Mouse (Mus musculus): Measurements from ENCODE around the gene Zfp473. TPM values are rescaled to one million over a fixed set of nuclear protein-coding genes. Genes with fewer than 3 reads are reported as not detected.

Zfp473 gene
- polyA plus RNA-seq, 1 experiment from 2014 or later, result 0.54 TPM

DNA sequence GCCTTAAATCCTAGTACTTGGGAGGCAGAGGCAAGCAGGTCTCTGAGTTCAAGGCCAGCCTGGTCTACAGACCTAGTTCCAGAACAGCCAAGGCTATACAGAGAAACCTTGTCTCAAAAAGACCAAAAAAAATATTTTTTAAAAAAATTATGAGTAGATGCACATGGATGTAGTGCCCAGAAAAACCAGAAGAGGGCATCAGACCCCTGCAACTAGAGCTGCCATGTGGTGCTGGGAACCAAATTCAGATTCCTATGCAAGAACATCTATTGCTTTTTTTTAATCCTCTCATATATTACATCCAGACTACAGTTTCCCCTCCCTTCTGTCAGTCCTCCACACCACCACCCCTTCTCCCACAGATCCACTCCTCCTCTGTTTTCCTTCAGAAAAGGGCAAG is 44.5 kb downstream of the Zfp473 start:
- H3K9ac ChIP-seq (ENCODE audit: low read length), result no peak overlapping the region
- no peaks in the 10 kb centered on the region for H3K4me1 ChIP-seq (ENCODE audit: control insufficient read depth, insufficient read depth, low read length)
- no peaks in the 10 kb centered on the region for H3K27me3 ChIP-seq (ENCODE audit: control insufficient read depth, insufficient read depth, low read length)
- H3K4me2 ChIP-seq (ENCODE audit: low read depth, low read length), result no peak overlapping the region
- H3K27ac ChIP-seq (ENCODE audit: low read length), result no peak overlapping the region
- no peaks in the 10 kb centered on the region for H3K36me3 ChIP-seq (ENCODE audit: control insufficient read depth, insufficient read depth)
- H3K9me3 ChIP-seq (replicated peaks; ENCODE audit: control insufficient read depth, low read length), result peaks cover 4% of the 10 kb centered on the region
- ATAC-seq (replicated peaks; ENCODE audit: extremely low read depth, insufficient read depth, low FRiP score), result no peak
- no peak overlapping the region for H3K4me3 ChIP-seq (ENCODE audit: low read length)

- ATAC-seq (replicated peaks; ENCODE audit: extremely low read depth, insufficient read depth, low FRiP score), result no peak
- H3K4me2 ChIP-seq (ENCODE audit: low read depth, low read length), result no peak overlapping the region
- no peak overlapping the region for H3K27ac ChIP-seq (ENCODE audit: low read length)
- no peaks in the 10 kb centered on the region for H3K36me3 ChIP-seq (ENCODE audit: control insufficient read depth, insufficient read depth)
- H3K9ac ChIP-seq (ENCODE audit: low read length), result no peak overlapping the region
- H3K4me1 ChIP-seq (ENCODE audit: control insufficient read depth, insufficient read depth, low read length), result no peaks in the 10 kb centered on the region
- no peak overlapping the region for H3K4me3 ChIP-seq (ENCODE audit: low read length)
- H3K9me3 ChIP-seq (replicated peaks; ENCODE audit: control insufficient read depth, low read length), result peaks cover 4% of the 10 kb centered on the region
- WGBS, result 82% methylated on average over 4 of the region's 4 CpGs
- H3K27me3 ChIP-seq (ENCODE audit: control insufficient read depth, insufficient read depth, low read length), result no peaks in the 10 kb centered on the region
Observed at GRCm38 (mm10) chr7:44705086-44705485, 45.8 kb downstream of the Zfp473 start.

- WGBS, result 53% methylated on average over 3 of the region's 3 CpGs
- no peak overlapping the region for H3K27ac ChIP-seq (ENCODE audit: low read length)
- H3K9me3 ChIP-seq (replicated peaks; ENCODE audit: control insufficient read depth, low read length), result peaks cover 4% of the 10 kb centered on the region
- no peaks in the 10 kb centered on the region for H3K4me1 ChIP-seq (ENCODE audit: control insufficient read depth, insufficient read depth, low read length)
- no peak for ATAC-seq (replicated peaks; ENCODE audit: extremely low read depth, insufficient read depth, low FRiP score)
- no peak overlapping the region for H3K4me3 ChIP-seq (ENCODE audit: low read length)
- H3K9ac ChIP-seq (ENCODE audit: low read length), result no peak overlapping the region
- H3K4me2 ChIP-seq (ENCODE audit: low read depth, low read length), result no peak overlapping the region
- H3K27me3 ChIP-seq (ENCODE audit: control insufficient read depth, insufficient read depth, low read length), result no peaks in the 10 kb centered on the region
- H3K36me3 ChIP-seq (ENCODE audit: control insufficient read depth, insufficient read depth), result no peaks in the 10 kb centered on the region
Observed at GRCm38 (mm10) chr7:44704363-44704762, 46.5 kb downstream of the Zfp473 start.

GRCm38 (mm10) chr7:44702985-44703384 is 47.9 kb downstream of the Zfp473 start:
- ATAC-seq (replicated peaks; ENCODE audit: extremely low read depth, insufficient read depth, low FRiP score), result no peak
- H3K27me3 ChIP-seq (ENCODE audit: control insufficient read depth, insufficient read depth, low read length), result no peaks in the 10 kb centered on the region
- no peaks in the 10 kb centered on the region for H3K36me3 ChIP-seq (ENCODE audit: control insufficient read depth, insufficient read depth)
- whole genome bisulfite sequencing, result 66% methylated on average over 8 of the region's 8 CpGs
- H3K9me3 ChIP-seq (replicated peaks; ENCODE audit: control insufficient read depth, low read length), result peaks cover 4% of the 10 kb centered on the region
- no peak overlapping the region for H3K4me2 ChIP-seq (ENCODE audit: low read depth, low read length)
- no peak overlapping the region for H3K9ac ChIP-seq (ENCODE audit: low read length)
- H3K27ac ChIP-seq (ENCODE audit: low read length), result no peak overlapping the region
- H3K4me1 ChIP-seq (ENCODE audit: control insufficient read depth, insufficient read depth, low read length), result no peaks in the 10 kb centered on the region
- no peak overlapping the region for H3K4me3 ChIP-seq (ENCODE audit: low read length)

GRCm38 (mm10) chr7:44701921-44702320 is 48.9 kb downstream of the Zfp473 start:
- Histone ChIP-seq H3K9ac (ENCODE audit: low read length) (no peak overlapping the region), H3K27ac (ENCODE audit: low read length) (no peak overlapping the region), H3K4me3 (ENCODE audit: low read length) (no peak overlapping the region), H3K27me3 (ENCODE audit: control insufficient read depth, insufficient read depth, low read length) (no peaks in the 10 kb centered on the region), H3K9me3 (replicated peaks; ENCODE audit: control insufficient read depth, low read length) (peaks cover 4% of the 10 kb centered on the region), H3K36me3 (ENCODE audit: control insufficient read depth, insufficient read depth) (no peaks in the 10 kb centered on the region), H3K4me1 (ENCODE audit: control insufficient read depth, insufficient read depth, low read length) (peaks cover 8% of the 10 kb centered on the region), H3K4me2 (ENCODE audit: low read depth, low read length) (no peak overlapping the region)
- 4% methylated on average over 6 of the region's 6 CpGs for WGBS
- no peak for ATAC-seq (replicated peaks; ENCODE audit: extremely low read depth, insufficient read depth, low FRiP score)

DNA sequence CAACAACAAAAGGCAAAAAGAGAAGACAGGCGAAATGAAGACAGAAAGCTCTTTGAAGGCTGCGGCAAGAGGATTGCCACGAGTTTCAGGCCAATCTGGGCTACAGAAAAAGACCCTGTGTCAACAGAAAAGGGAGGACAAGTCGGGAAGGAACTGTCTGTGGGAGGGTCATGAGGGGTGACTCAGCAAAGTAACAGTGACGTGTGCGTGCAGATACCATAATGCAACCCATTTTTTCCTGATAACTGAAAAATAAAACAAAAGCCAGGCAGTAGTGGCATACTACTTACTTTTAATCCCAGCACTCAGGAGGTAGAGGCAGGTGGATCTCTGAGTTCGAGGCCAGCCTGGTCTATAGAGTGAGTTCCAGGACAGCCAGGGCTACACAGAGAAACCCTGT is 52.9 kb downstream of the Zfp473 start:
- Histone ChIP-seq H3K36me3 (ENCODE audit: control insufficient read depth, insufficient read depth) (no peaks in the 10 kb centered on the region), H3K9ac (ENCODE audit: low read length) (no peak overlapping the region), H3K4me1 (ENCODE audit: control insufficient read depth, insufficient read depth, low read length) (peaks cover 11% of the 10 kb centered on the region), H3K9me3 (replicated peaks; ENCODE audit: control insufficient read depth, low read length) (no peaks in the 10 kb centered on the region), H3K4me2 (ENCODE audit: low read depth, low read length) (no peak overlapping the region), H3K27me3 (ENCODE audit: control insufficient read depth, insufficient read depth, low read length) (no peaks in the 10 kb centered on the region), H3K27ac (ENCODE audit: low read length) (no peak overlapping the region; the same call in 1 of the 2 replicates), H3K4me3 (ENCODE audit: low read length) (no peak overlapping the region)
- WGBS, result 49% methylated on average over 7 of the region's 7 CpGs
- ATAC-seq (replicated peaks; ENCODE audit: extremely low read depth, insufficient read depth, low FRiP score), result no peak

- peak overlapping the region; percentile 49 for H3K9ac ChIP-seq (ENCODE audit: low read length)
- no peak overlapping the region for H3K4me3 ChIP-seq (ENCODE audit: low read length)
Observed at GRCm38 (mm10) chr7:44697191-44697710, 53.6 kb downstream of the Zfp473 start.

DNA sequence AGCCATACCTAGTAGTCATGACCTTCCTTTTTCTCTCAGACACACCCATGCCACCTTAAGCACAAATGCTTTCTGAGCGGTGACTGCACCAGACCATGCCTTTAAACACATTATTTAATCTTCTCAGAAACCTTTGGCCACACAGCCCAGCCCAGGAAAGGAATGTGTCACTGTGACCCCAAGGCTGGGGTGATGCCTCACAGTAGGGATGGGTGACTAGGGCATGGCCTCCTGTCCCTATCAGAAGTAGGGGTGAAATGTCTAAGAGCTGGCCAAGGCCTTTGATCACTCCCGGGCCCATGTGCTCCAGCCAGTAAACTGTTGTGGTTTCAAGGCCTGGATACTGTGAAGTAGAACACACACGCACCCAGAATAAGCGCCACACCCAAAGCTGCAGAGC is 55.6 kb downstream of the Zfp473 start:
- Histone ChIP-seq H3K4me3 (ENCODE audit: low read length) (no peak overlapping the region), H3K4me1 (ENCODE audit: control insufficient read depth, insufficient read depth, low read length) (peaks cover 11% of the 10 kb centered on the region), H3K9me3 (replicated peaks; ENCODE audit: control insufficient read depth, low read length) (no peaks in the 10 kb centered on the region), H3K36me3 (ENCODE audit: control insufficient read depth, insufficient read depth) (no peaks in the 10 kb centered on the region), H3K9ac (ENCODE audit: low read length) (no peak overlapping the region), H3K27ac (ENCODE audit: low read length) (no peak overlapping the region), H3K27me3 (ENCODE audit: control insufficient read depth, insufficient read depth, low read length) (no peaks in the 10 kb centered on the region), H3K4me2 (ENCODE audit: low read depth, low read length) (no peak overlapping the region)
- 81% methylated on average over 4 of the region's 4 CpGs for WGBS
- no peak for ATAC-seq (replicated peaks; ENCODE audit: extremely low read depth, insufficient read depth, low FRiP score)

More at GRCm38 (mm10) chr7:44697191-44697710, 53.6 kb downstream of the Zfp473 start:
- Histone ChIP-seq H3K9me3 (replicated peaks; ENCODE audit: control insufficient read depth, low read length) (no peaks in the 10 kb centered on the region), H3K27ac (ENCODE audit: low read length) (peak overlapping the region; percentile 75), H3K36me3 (ENCODE audit: control insufficient read depth, insufficient read depth) (no peaks in the 10 kb centered on the region), H3K27me3 (ENCODE audit: control insufficient read depth, insufficient read depth, low read length) (no peaks in the 10 kb centered on the region), H3K4me1 (ENCODE audit: control insufficient read depth, insufficient read depth, low read length) (peaks cover 11% of the 10 kb centered on the region), H3K4me2 (ENCODE audit: low read depth, low read length) (peak overlapping the region; percentile 31)
- 6% methylated on average over 20 of the region's 20 CpGs for WGBS
- ATAC-seq (replicated peaks; ENCODE audit: extremely low read depth, insufficient read depth, low FRiP score), result peak; percentile 91

DNA sequence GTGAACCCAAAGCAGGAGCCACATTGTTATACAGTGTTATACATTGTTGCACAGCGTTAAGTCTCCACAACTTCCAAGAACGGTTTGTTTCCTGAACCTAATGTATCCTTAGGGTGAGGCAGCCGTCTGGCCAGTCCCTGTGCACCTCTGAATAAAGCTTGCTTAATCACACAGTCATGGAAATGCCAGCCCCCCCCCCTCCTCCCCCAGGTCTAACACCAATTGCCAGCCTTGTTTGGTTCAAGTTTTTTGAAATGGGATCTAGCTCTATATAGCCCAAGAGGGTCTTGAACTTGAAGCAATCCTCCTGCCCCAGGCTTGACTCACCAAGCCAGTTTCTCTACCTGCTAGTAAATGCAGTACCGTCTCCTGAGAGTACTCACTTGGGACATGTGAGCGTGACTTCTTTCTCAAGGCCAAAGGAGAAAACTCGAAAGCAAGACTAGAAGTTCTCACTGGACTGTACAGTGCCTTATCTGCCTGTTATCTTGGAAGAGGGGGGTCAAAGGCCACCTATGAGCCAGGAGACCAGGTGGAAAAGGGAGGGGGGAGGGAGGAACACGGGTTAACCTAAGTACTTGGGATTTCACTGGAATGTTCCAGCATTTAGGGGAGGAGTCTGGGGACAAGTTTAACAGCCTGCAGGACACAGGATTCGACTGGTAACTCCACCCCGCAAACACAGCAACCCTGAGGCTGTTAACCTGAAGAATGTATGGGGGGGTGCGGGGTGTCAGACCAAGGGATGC is 57.2 kb downstream of the Zfp473 start:
- no peaks in the 10 kb centered on the region for H3K27me3 ChIP-seq (ENCODE audit: control insufficient read depth, insufficient read depth, low read length)
- no peak overlapping the region for H3K4me3 ChIP-seq (ENCODE audit: low read length)
- no peaks in the 10 kb centered on the region for H3K36me3 ChIP-seq (ENCODE audit: control insufficient read depth, insufficient read depth)
- no peak for ATAC-seq (replicated peaks; ENCODE audit: extremely low read depth, insufficient read depth, low FRiP score)
- 55% methylated on average over 10 of the region's 10 CpGs for WGBS
- H3K9me3 ChIP-seq (replicated peaks; ENCODE audit: control insufficient read depth, low read length), result no peaks in the 10 kb centered on the region
- no peak overlapping the region for H3K4me2 ChIP-seq (ENCODE audit: low read depth, low read length)
- H3K9ac ChIP-seq (ENCODE audit: low read length), result no peak overlapping the region
- no peak overlapping the region for H3K27ac ChIP-seq (ENCODE audit: low read length)
- peaks cover 11% of the 10 kb centered on the region for H3K4me1 ChIP-seq (ENCODE audit: control insufficient read depth, insufficient read depth, low read length)
